Mouse (Mus musculus) cerebellum, postnatal 4 days (tissue): ENCODE measurements around the gene Pitpnb.

Experiments
- DNase-seq, 2 experiments: peaks; one replicate each; pipeline ENCODE4 v3.0.0; 2022; ENCODE audit warnings: low spot score in 2 of 2, mixed read lengths in 1 of 2

Pitpnb gene

DNA sequence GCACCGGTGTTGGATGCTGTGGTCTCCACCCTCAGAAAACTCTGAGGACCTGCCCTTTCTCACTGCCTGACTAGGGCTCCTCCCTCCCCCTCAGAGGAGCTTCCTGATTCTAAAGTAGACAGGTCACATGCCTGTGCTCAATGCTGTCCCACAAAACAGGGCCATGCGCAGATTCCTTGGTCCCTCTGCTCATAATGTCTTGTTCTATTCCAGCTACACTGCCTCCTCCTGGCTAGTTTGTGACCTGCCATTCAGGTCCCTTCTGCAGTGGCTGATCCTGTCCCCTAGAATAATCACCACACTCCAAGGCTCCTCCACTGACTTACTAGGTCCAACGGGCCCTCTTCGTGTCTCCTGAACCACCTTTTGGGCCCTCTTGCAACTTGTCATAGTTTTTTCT lies 65.6 kb downstream of the Pitpnb start:
- DNase-seq = no peak

DNA sequence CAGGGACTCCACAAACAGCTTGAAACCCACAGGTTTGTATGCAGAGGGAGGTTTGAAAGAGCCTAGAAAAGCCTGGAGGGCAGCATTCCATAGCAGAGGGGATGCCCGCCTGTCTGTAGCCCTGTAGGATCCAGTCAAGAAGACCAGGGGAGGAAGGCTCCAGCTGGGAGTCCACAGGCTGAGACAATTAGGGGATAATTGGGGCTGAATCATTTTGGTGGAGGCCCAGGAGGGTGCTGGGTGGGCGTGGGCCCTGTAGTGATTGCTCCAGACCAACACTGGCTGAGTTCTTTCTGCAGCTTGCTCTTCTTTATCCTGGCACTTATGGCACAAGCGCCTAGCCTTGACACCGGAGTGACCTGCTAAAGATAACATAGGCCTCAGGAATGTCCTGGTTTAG lies 67.9 kb downstream of the Pitpnb start:
- DNase-seq = no peak

DNA sequence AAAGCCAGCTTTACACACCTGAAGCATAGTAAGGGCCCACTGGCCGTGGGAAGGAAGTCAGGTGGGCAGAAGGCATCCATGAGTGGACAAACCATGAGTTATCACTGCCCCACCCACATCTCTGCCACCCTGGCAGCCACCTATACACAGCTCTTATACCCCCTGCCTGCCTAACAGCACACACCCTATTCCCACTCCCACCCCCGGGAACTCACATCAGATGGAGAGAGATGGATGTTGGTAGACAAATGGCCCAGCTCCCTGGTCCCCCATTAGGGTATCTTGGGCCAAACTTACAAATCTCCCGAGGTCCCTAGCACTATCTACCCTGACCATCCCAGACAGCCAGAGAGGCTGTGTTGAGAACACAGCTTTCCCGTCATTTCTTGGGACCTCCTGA lies 68.7 kb downstream of the Pitpnb start:
- DNase-seq = no peak

GRCm38 (mm10) chr5:111401879-111402650 lies 71.5 kb downstream of the Pitpnb start:
- no peak for DNase-seq

DNA sequence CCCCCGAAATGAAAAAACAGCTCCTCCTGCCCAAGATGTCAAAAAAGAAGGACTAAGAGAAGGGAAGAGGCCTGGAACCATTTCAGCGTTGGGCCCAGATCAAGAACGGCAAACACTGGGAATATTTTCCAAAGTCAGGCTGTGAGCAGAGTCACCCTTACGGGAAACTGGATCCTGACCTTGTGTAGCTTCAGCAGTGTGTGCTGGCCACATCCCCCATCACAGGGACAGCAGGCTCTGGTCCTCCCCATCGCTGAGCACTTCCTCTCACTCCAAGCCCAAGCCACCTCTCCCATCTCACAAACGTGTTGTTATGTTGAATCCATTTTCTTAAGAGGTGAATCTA lies 72.1 kb downstream of the Pitpnb start:
- DNase-seq = no peak

DNA sequence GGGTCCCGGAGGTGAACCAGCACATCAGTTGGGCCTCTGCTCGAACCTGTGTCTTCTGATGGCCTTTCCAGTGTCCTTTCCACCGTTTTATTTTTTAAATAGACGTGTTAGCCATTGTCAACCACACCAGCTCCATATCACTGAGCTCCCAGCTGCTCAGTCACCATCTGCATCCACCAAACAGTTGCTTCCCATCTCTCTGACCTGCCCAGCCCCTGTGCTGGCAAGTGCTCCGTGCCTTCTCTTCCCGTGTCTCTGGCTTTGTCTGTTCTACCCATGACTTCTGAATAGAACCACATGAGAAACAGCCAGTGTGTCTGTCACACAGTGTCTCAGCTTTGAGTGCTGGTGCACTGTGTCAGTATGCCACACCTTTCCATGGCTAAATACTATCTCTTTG lies 74.2 kb downstream of the Pitpnb start:
- DNase-seq = no peak

DNA sequence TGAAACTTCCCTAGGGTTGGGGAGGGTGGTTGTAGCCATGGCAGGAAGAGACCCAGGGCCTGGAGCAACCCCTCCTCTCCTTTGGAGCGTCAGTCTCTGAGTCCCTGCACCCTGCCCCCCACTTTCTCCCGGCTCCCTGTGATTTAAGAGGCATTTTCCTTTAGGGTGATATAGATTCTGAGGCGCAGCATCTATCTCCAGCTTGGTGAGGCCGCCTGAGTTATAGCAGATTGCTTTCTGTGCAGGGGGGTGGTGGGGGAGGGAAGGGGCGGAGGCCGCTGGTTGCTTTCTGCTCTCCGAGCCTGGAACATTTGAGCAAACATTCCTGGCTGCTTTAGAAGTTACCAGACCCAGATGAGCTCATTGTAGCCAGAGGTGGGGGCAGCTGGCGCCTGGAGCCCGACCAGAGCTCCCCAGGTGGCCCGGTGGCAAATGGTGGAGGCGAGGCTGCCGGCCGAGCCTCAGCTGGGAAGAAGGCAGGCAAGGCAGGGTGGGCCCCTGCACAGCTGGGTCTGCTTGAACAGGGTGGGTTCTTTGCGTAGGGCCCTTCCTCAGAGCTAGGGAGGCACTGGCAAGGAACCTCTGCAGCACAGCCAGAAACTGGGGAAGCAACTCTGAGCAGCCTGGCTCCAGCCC lies 78.0 kb downstream of the Pitpnb start:
- no peak for DNase-seq

DNA sequence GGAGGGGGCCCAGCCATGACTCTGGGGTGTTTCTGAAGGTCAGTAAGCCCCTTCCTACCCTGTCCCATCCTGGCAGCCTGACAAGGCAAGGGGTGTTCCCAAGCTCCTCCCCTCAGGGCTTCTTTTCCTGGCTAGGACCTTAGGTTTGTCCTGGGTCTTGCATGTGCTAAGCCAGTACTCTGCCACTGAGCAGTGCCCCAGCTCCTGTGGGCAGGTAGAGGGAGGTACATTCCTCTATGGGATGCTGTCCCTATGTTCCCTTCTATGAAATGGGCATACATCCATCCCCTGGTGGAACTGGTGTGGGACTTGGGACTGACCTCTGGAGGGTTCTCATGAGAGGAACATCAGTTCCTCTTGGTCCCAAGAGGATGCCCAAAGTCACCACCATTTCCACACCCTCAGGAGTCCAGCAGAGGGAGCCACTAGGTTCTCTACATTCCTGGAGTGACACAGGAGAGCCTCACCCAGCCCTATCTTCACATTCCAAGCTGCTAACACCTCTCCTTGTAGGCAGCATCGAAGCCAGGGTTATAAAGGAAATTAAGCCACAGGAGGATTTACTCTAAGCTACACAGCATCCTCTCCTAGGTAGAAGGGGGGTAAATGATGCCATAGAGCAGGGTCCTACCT lies 79.0 kb downstream of the Pitpnb start:
- no peak for DNase-seq

- no peak for DNase-seq
Measured at GRCm38 (mm10) chr5:111410665-111411064, 80.1 kb downstream of the Pitpnb start.

GRCm38 (mm10) chr5:111414192-111414591 lies 83.6 kb downstream of the Pitpnb start:
- peak; percentile 63 to 81 for DNase-seq

GRCm38 (mm10) chr5:111414770-111415249 lies 84.2 kb downstream of the Pitpnb start:
- no peak for DNase-seq

- no peak for DNase-seq
Measured at GRCm38 (mm10) chr5:111415575-111415974, 85.0 kb downstream of the Pitpnb start.

GRCm38 (mm10) chr5:111416048-111416447 lies 85.5 kb downstream of the Pitpnb start:
- no peak for DNase-seq

- DNase-seq = peak; percentile 70 to 90
Measured at GRCm38 (mm10) chr5:111416591-111417374, 86.2 kb downstream of the Pitpnb start, which contains the start of gene Mn1. Gene Mn1 (plus strand): TSS chr5:111417362.

- DNase-seq = peak in 1 of 2 experiments; percentile 39
Measured at GRCm38 (mm10) chr5:111417378-111418131, 87.0 kb downstream of the Pitpnb start.

GRCm38 (mm10) chr5:111418202-111419120 lies 87.9 kb downstream of the Pitpnb start:
- peak in 1 of 2 experiments; percentile 38 for DNase-seq

DNA sequence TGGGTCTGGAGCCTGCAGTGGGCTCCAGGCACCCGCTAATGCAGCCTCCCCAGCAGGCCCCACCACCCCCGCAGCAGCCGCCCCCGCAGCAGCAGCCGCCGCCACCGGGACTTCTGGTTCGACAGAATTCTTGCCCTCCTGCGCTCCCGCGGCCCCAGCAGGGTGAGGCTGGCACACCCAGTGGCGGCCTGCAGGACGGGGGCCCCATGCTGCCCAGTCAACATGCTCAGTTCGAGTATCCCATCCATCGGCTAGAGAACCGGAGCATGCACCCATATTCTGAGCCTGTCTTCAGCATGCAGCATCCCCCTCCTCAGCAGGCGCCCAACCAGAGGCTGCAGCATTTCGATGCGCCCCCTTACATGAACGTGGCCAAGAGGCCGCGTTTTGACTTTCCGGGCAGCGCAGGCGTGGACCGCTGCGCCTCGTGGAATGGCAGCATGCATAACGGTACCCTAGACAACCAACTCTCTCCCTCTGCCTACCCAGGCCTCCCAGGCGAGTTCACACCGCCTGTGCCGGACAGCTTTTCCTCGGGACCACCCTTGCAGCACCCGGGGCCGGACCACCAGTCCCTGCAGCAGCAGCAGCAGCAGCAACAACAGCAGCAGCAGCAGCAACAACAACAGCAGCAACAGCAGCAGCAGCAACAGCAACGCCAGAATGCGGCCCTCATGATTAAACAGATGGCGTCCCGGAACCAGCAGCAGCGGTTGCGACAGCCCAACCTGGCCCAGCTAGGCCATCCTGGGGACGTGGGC lies 88.7 kb downstream of the Pitpnb start:
- peak in 1 of 2 experiments; percentile 35 for DNase-seq

DNA sequence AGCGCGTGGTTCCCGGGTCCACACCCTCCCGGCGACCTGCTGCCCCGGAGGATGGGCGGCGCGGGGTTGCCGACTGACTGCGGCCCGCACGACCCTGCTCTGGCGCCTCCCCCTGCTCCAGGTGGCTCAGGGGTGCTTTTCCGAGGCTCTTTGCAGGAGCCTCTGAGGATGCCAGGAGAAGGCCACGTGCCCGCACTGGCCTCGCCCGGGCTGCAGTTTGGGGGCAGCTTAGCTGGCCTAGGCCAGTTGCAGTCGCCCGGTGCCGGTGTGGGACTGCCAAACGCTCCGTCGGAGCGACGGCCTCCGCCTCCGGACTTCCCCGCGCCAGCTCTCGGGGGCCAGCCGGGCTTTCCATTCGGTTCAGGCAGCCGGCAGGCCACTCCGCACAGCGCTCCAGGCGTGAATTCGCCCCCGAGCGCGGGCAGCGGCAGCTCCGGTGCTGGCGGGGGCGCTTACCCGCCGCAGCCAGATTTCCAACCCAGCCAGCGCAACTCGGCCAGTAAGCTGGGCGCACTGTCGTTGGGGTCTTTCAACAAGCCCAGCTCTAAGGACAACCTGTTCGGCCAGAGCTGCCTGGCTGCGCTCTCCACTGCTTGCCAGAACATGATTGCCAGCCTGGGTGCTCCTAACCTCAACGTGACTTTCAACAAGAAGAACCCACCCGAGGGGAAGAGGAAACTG lies 89.6 kb downstream of the Pitpnb start:
- no peak for DNase-seq

GRCm38 (mm10) chr5:111420896-111421295 lies 90.3 kb downstream of the Pitpnb start:
- no peak for DNase-seq
